Mouse (Mus musculus): Measurements from ENCODE around the gene Uqcc3.
"Not testable (repeated sequence)": the region's sequence is repeated elsewhere in the genome, so short reads cannot be mapped to it uniquely, and the experiment has no call there.

Uqcc3 gene

GRCm38 (mm10) chr19:8895397-8895960 is 14.8 kb upstream of the Uqcc3 start:
- no peak for DNase-seq (ENCODE audit: low read depth, low spot score)

DNA sequence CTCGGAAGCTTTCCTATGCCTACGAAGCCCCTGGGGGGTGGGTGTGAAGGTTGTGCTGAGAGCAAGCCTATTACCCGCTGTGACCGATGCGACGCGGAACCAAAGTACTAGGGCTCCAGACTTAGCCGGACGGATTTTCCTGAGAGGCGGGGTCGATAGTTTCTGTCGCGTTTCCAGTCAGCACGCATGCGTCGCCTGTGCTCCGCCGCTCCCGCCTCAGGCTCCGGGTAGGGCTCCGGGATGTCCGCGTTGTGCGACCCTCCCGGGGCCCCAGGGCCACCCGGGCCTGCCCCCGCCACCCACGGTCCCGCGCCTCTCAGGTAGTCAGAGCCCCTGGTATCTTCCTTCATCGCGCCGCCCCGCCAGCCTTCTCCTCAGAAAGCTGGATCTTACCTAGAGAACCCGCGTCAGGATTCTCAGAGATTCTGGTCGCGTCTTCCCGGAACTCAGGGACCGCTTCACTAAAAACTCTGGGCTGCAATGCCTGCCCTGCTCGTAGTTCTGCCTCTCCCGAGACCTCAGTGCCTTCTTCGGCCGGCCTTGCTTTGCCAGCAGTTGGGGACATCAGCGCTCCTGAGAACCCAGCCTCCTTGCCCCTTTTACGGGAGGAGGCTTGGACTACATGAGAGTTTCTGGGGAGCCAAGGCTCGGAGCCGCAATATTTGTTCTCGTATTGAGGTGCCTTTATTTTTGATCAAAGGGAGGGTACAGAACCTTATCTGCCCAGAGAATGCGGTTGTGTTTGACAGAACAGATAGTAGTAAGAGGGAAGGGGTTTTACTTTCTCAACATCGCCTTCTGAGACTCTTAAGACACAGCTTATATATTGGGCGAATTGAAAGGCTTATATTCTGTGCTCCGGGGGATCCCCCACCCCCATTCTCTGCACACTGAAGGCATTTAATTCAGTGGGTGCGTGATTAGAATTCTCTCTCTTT is 12.4 kb upstream of the Uqcc3 start, which contains the start of gene Ints5:
Ints5 (plus strand) TSS at position 177 of the 938 bp plus-strand sequence.
- DNase-seq (ENCODE audit: low read depth, low spot score): peak; percentile 84

DNA sequence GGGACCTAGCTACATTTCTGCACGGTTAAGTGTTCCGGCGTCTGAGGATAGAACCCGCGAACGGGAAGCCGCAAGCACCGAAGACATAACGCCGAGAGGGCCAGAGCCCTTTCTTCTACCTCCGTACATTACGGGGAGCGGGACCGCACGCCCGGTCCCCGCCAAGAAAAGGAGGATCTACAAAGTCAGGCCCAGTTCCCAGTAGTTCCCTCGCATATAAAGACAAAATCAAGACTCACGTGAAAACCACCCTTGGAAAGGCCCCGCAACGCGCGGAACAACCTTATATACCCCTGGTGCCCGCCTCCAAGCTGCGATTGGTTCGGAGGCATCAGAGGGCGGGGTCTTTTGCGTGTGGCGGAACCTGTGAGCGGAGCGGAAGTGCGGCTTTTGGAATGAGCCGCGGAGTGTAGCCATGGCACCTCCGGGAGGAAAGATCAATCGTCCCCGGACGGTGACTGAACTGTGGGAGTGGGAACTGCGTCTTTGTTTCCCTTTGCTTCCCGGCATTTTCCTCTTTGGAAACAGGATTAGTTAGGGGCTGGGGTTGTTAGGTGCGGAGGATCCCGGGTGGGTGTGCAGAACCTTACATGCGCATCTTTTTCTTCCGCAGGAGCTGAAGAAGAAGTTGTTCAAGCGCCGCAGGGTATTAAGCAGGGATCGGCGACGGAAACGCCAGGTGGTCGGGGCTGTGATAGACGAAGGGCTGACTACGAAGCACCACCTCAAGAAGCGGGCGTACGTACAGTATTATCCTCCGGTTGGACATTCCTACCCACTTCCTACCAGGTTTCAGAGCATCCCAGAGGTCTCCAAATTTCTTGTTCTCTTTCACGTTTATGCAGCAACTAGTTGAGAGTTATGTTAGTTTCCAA is 8.0 kb upstream of the Uqcc3 start, which contains the start of the genes 1810009A15Rik and Gm49416:
1810009A15Rik (plus strand) TSS at position 343 of the 875 bp plus-strand sequence.
Gm49416 (plus strand) TSS at position 416 of the 875 bp plus-strand sequence.
- peak; percentile 88 for DNase-seq (ENCODE audit: low read depth, low spot score)

GRCm38 (mm10) chr19:8887585-8888463 is 7.1 kb upstream of the Uqcc3 start:
- DNase-seq (ENCODE audit: low read depth, low spot score): no peak

- DNase-seq (ENCODE audit: low read depth, low spot score): no peak
Measured at GRCm38 (mm10) chr19:8886916-8887584, 6.3 kb upstream of the Uqcc3 start.

DNA sequence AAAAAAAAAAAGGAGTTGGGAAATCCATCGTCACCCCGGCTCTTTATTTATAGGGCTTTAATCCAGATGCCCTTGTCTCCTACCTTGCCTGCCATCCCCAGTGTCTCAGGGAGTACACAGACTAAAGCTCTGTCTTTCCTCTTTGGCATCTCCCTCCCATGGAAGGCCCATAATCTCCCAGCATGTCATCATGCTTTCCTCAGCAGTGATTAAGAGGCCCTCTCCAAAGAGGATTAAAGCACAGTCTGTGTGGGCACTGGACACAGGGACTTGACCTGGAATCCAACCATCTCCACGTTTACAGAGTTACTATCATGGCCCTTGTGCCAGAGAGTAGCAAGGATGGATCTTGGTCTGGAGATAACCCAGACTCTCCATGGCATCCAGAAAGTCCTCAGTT is 2.9 kb upstream of the Uqcc3 start, which contains the start of the genes Lbhd1 and Gm49403:
Lbhd1 (plus strand) TSS at position 117 of the 400 bp plus-strand sequence.
Gm49403 (plus strand) TSS at position 315 of the 400 bp plus-strand sequence.
- peak; percentile 84 for DNase-seq (ENCODE audit: low read depth, low spot score)

GRCm38 (mm10) chr19:8881034-8881392 is 290 bp upstream of the Uqcc3 start:
- DNase-seq (ENCODE audit: low read depth, low spot score): no peak

- DNase-seq (ENCODE audit: low read depth, low spot score): no peak
Measured at GRCm38 (mm10) chr19:8875031-8875430, 5.7 kb downstream of the Uqcc3 start.

DNA sequence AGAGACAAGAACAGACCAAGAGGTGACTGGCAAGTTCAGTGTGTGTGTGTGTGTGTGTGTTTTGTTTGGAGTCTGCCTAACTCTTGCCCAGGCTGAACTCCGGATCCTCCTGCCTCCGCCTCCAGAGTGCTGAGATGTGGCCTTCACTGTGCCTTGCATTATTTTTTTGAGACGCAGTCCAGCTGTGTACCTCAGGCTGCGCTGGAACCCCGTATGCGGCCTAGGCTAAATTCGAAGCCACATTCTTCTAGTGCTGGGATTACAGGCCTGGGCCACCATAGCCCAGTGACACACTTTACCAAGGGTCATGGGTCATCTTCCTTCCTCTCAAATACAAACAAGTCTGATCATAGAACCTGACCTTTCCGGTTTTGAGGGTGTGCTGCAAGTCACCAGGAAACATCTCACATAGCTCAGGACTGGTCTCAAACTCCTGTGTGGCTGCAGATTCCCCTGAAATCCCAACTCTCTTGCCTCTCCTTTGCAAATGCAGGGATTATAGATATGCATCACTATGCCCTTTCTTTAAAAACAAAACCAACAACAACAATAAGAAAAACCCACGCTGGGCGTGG is 8.4 kb downstream of the Uqcc3 start:
- DNase-seq (ENCODE audit: low read depth, low spot score): no peak

DNA sequence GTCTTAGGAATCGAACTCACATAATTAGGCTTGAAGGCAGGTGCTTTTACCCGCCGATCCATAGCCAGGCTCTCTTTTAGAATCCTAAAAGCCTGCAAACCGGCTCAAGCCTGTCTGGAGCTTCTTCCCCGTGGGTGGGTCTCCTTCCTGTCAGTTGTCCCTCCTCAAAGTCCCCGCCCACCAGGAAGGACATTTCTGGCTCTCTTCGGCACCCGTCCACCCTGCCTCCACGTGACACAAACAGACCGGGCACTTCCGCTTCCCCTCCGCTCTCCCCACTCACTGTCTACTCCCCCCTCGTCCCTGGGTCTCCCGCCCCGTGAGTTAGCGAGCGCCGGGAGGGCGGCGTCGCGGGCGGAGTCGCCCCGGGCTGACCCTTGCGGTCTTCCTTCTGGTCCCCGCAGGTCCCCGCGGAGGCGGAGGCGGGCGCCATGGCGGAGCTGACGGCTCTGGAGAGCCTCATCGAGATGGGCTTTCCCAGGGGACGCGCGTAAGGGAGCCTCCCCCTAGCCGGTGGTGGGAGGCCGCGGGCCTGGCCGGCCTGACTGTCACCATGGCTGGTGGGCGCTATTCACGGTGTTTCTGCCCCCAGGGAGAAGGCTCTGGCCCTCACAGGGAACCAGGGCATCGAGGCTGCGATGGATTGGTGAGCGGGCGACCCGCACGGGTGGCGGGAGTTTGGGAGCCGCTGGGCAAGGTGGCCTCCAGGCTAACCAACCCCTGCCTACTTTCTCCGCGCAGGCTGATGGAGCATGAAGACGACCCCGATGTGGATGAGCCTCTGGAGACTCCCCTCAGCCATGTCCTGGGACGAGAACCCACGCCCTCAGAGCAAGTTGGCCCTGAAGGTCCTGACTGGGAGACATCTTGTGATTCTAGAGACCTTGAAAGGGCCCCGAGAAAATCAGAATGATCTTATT is 9.2 kb downstream of the Uqcc3 start, which contains the start of gene Ubxn1:
Ubxn1 (plus strand) TSS at position 230 of the 920 bp plus-strand sequence.
- peak; percentile 92 for DNase-seq (ENCODE audit: low read depth, low spot score)

GRCm38 (mm10) chr19:8870838-8871237 is 9.9 kb downstream of the Uqcc3 start:
- DNase-seq (ENCODE audit: low read depth, low spot score): no peak

GRCm38 (mm10) chr19:8870381-8870780 is 10.3 kb downstream of the Uqcc3 start:
- DNase-seq (ENCODE audit: low read depth, low spot score): not testable (repeated sequence)

- DNase-seq (ENCODE audit: low read depth, low spot score): no peak
Measured at GRCm38 (mm10) chr19:8864265-8864664, 16.5 kb downstream of the Uqcc3 start.

- no peak for DNase-seq (ENCODE audit: low read depth, low spot score)
Measured at GRCm38 (mm10) chr19:8859018-8859417, 21.7 kb downstream of the Uqcc3 start.

GRCm38 (mm10) chr19:8857689-8858088 is 23.0 kb downstream of the Uqcc3 start:
- DNase-seq (ENCODE audit: low read depth, low spot score): no peak

GRCm38 (mm10) chr19:8853117-8853516 is 27.6 kb downstream of the Uqcc3 start:
- DNase-seq (ENCODE audit: low read depth, low spot score): no peak

DNA sequence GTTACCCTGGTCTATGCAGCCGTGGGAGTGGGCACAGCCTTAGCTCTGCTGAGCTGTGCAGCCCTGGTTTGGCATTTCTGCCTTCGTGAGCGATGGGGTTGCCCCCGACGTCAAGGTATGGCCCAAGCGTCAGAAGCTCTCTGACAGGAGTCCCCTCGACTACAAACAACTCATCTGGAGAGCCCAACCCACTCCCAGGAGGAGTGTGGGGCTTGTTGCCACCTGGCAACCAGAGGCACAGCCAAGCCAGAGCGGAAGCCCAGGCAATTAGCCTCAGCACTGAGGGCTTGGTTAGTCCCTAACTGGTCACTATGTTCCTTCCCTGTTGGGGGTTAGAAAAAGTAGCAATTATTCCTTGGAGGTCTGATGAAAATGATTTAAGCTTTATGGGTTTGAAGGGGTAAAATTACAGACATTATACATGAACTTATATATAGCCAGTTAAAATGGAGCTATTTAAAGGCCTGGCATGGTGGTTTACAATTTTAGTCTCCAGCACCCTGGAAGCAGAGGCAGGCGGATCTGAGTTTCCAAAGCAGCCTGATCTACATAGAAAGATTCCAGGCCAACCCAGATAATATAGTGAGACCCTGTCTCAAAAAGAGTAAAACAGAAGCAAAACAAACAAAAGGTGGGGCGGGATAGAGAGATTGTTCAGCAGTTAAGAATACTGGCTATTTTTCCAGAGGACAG is 28.3 kb downstream of the Uqcc3 start:
- DNase-seq (ENCODE audit: low read depth, low spot score): no peak

GRCm38 (mm10) chr19:8851639-8852038 is 29.1 kb downstream of the Uqcc3 start:
- no peak for DNase-seq (ENCODE audit: low read depth, low spot score)
